Mouse (Mus musculus) layer of hippocampus, postnatal 10 days (tissue): ENCODE data around the gene Agmo. TPM values are rescaled to one million over a fixed set of nuclear protein-coding genes. Genes with fewer than 3 reads are reported as not detected.
A peak's percentile ranks its signal among the peaks of the same experiment; 100 is the strongest.

Experiments
- DNase-seq, 2 experiments: peaks; one replicate each; pipeline ENCODE4 v3.0.0; 2021; ENCODE audit warnings: low spot score in 2 of 2
- total RNA-seq, 2 experiments: library from RNA; stranded (reverse); gene quantifications; 2 replicates each; pipeline ENCODE4 v1.2.3; 2021

The Agmo gene
- total RNA-seq, 2 experiments from 2014 or later, result 2.2 to 2.3 TPM

DNA sequence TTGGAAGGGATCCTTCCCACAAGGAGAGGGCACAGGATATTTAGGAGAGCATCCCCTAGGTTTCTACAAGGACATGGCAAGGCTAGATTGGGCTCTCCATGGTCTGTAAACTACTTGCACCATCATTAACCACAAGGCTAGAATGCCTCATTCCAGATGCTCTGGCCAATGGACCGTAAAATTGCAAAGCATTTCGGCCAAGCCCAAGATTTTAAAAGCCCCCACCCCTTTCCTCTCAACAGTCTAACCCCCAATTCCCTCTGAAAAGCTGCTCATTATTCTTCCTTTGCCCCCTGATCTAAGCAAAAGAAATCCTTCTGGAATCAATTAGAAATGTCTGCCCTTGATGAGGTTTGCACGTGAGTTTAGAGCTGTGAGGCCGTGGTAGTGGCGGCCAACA lies 185.3 kb downstream of the Agmo start:
- no peak for DNase-seq

DNA sequence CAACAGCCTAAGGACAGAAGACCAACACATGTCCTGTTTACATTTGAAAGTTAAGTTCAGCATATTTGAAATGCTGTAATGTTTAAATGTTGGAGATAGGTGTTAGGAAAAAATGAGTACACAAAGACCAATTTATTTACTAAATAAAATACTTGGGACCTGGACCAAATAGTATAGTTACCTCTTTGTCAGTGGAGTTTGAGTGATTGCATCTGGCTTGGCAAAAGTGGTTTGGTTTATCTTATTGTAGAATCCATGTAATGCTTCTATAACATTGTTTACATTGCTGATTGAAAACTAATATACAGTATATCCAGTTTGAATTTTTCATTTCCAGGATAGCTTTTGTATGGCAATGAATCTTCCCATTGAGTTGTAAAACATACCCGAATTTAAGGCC lies 193.0 kb downstream of the Agmo start:
- DNase-seq, result no peak

- no peak for DNase-seq
Measured at GRCm38 (mm10) chr12:37442486-37443013, 201.1 kb downstream of the Agmo start.

GRCm38 (mm10) chr12:37445255-37445654 lies 203.8 kb downstream of the Agmo start:
- no peak for DNase-seq

DNA sequence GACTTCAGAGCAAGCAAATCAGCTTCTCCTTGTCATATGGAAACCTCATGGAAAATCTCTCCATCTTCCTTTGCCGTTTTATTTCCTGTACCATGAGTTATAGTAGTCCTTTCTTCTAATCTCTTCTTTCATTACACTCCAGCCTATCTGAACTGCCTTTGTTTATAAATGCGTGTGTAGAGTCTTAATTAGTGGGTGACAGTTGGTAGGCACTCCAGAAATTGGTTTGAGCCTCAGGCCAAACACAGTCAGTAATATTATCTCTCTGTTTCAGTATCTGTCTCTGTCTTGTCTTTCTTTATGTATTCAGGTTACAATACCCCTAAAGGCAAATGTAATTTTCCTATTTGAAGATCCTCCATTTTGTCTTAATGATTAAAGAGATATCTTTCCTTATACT lies 208.2 kb downstream of the Agmo start:
- no peak for DNase-seq

DNA sequence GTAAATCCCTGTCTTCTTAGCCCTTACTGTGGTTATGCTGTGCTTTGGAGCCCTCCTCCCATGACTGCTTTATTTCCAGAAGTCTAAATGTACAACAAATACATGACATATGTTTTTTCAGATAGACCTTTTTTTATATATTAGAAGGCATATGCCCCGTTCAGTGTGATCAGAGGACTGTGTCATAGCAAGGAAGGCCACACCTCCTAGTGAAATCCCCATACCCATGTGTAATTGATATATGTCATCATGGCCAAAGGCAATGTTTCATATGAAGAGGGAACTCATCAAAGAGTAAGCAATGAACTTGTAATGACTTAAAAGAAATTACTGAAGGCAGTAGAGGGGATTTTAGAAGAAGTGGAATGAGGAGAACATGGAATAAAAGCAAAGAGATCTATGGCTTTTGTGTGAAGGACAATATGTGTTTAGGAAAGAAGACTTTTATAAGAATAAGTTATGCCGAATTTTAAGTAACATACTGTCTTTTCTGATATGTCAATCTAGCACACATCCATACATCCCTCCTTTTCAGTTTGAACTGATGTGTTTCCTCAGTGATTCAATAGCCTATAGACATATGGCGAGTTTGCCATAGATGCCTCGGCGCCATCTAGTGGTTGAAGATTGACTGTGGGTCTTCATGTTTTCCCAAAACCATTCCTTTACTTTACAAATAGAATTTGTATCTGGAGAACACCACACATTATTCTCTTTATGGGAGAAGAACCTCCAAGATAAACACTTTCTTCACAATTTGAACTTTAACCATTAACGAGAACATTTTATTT lies 209.1 kb downstream of the Agmo start:
- peak; percentile 12 to 40 for DNase-seq

GRCm38 (mm10) chr12:37471631-37472030 lies 230.2 kb downstream of the Agmo start:
- no peak for DNase-seq

- DNase-seq, result no peak
Measured at GRCm38 (mm10) chr12:37476849-37477248, 235.4 kb downstream of the Agmo start.

- DNase-seq, result no peak
Measured at GRCm38 (mm10) chr12:37487991-37488390, 246.6 kb downstream of the Agmo start.

- peak; percentile 6 to 31 for DNase-seq
Measured at GRCm38 (mm10) chr12:37498871-37499270, 257.4 kb downstream of the Agmo start.

GRCm38 (mm10) chr12:37507406-37507805 lies 266.0 kb downstream of the Agmo start:
- no peak for DNase-seq

GRCm38 (mm10) chr12:37507826-37508225 lies 266.4 kb downstream of the Agmo start:
- no peak for DNase-seq

- DNase-seq, result no peak
Measured at GRCm38 (mm10) chr12:37521772-37522171, 280.3 kb downstream of the Agmo start.

DNA sequence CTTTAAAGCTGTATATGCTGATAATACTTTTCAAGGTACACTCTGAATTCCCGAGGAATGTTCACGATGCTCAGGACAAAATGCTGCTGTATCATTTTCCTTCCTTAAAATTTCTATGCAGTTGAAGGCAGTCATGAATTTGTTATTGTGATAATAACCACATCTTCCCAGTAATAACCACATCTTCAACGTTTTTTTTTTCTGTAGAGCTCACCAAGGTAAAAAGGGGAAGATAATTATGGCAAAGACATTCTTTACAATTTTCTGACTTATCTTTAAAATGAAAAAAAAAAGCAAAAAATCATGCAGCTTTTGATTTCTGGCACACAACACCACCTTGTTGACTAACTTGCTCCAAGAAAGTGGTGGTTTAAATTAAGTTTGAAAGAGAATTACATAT lies 283.2 kb downstream of the Agmo start:
- no peak for DNase-seq

DNA sequence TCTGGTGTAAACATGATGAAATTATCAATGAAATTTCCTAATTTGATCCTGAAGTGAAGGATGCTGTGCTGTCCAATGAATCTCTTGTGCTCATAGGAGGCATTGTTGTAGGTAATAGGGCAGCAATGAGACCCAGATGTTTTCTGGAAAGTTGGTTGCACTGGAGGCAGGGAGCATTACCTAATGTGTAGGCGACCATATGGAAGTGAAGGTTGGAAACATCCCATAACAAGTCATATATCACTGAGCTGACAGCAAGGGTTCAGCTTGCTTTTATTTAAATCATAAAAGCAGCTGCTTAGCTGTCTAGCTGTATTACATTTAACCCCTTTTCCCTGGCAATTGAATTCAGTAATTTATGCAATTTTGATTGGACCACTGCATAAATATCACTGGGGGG lies 299.6 kb downstream of the Agmo start:
- no peak for DNase-seq

DNA sequence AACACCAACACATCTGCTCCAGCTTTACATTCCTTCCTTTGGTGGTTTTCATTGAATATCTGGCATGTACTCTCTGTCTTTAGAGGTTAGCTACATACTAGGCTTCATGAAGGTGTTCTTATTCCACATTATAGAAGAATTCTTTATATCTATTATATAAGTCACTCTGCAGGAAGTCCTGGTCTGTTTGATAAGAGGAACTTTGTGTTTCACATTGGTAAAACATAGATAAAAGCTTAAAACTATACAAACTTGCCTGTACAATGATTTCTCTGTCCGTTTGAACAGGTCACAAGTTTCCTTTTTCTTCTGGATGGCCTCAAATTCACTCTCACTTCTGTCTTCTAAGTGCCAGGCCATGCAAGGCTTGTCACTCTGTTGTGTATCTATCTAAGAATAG lies 316.8 kb downstream of the Agmo start:
- no peak for DNase-seq

- DNase-seq, result no peak
Measured at GRCm38 (mm10) chr12:37565882-37566596, 324.6 kb downstream of the Agmo start.

DNA sequence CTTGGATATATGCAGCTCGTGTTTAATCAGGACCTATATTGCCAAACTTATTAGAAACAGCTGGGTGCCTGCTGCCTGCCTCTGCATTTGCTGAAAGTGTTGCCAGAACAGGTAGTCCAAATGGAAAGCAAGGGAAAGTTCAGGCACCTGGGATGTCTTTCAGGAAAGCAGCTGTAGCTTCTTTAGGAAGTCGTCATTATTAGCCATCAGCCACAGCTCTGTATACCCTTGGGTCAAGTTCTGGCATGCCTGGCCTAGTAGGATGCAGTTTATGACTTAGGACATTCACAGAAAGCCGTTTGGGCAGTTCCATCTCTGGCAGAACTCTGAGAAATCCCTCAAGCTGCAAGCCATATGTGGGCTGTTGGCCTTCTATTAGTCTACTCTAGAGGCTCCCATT lies 330.5 kb downstream of the Agmo start:
- DNase-seq, result no peak

DNA sequence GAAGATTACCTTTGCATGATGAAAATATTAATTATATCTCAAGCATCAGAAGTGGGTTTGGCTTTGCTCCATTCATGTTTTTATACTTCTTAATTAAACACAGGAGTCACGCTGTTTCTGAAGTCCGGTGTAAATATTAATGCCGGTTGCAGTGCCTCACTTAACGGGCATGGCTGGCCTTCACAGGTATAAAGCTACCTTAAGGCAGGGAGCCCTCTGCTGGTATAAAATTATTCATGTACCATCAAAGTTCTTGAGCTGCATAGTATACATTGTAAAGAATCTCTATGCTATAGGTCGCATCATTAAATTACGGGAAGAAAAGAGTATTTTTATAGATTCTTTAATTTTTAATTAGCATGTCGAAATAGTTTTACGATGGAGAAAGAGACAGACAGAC lies 341.3 kb downstream of the Agmo start:
- DNase-seq, result no peak

DNA sequence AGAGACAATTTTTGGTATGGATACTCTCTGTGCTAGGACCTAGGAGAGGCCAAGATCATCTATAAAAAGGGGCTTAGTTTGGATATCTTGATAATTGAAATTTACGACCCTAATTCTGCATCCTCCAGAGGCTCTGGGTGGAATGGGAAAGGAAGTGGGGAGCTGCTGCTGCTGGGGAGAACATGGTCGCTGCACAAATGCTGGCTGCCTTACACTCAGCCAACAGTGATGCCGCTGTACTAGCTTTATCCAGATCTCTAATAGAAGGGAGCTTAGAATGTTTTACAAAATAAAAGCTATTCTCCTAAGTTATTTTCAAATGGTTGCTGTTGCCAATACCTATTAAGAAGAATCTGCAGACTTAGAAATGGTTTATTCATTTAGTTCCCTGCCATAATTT lies 351.4 kb downstream of the Agmo start:
- no peak for DNase-seq

DNA sequence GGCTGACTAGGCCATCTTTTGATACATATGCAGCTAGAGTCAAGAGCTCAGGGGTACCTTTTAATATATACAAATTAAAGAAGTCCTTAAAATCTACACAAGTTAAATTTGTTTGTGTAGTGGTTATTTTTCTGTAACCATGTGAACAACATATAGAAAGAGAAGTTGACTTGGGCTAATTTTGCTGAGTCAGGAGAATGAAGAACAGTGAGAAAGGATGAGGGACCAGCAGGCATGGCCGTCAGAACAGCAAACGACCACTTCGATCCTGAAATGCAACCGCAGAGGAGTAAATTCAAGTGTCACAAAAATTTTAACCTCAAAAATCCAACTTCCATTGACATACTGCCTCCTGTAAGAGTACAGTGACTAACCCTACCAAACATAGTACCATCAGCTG lies 371.4 kb downstream of the Agmo start:
- no peak for DNase-seq

GRCm38 (mm10) chr12:37614769-37615168 lies 373.3 kb downstream of the Agmo start:
- DNase-seq, result no peak

DNA sequence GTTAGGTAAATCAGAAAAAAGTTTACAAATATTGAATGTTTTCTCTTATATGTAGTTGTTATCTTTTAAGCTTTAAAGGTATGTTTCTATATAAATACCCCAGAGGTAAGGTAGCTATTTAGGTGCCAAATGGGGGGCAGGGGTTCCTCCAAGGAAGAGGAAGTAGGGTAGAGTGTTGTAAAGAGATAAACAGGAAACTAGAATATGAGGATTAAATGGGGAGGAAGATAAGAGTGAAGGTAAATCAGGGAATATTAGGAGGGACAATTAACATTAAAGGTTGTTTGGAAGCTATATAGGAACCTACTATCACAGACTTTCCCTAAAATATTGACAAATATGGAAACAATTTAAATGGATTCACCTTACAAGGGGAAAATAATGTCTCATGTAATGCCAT lies 382.6 kb downstream of the Agmo start:
- DNase-seq, result no peak
